Mouse (Mus musculus) spleen, embryonic (tissue): Measurements from ENCODE around the gene Npnt.

ENCODE experiments used
- CTCF ChIA-PET: fragments of 350-600 bp; sonication (Branson Sonifier 250); formaldehyde crosslinking; loops from one replicate; lab custom pipeline; 2022; lab: Charles Lee

The Npnt gene

GRCm38 (mm10) chr3:132856651-132857050 lies 93.4 kb downstream of the Npnt start:
- CTCF ChIA-PET: no interaction called here

- CTCF ChIA-PET: no interaction called here
Observed at GRCm38 (mm10) chr3:132855458-132856212, 94.5 kb downstream of the Npnt start.

GRCm38 (mm10) chr3:132854271-132854670 lies 95.8 kb downstream of the Npnt start:
- CTCF ChIA-PET: no interaction called here

- CTCF ChIA-PET: no interaction called here
Observed at GRCm38 (mm10) chr3:132851841-132852728, 98.0 kb downstream of the Npnt start.

GRCm38 (mm10) chr3:132851417-132851816 lies 98.7 kb downstream of the Npnt start:
- CTCF ChIA-PET: no interaction called here

- CTCF ChIA-PET: no interaction called here
Observed at GRCm38 (mm10) chr3:132850431-132850830, 99.7 kb downstream of the Npnt start.

GRCm38 (mm10) chr3:132849669-132850068 lies 100.4 kb downstream of the Npnt start:
- CTCF ChIA-PET: no interaction called here

- CTCF ChIA-PET: no interaction called here
Observed at GRCm38 (mm10) chr3:132842676-132843075, 107.4 kb downstream of the Npnt start.

GRCm38 (mm10) chr3:132839516-132839915 lies 110.6 kb downstream of the Npnt start:
- CTCF ChIA-PET: no interaction called here

- CTCF ChIA-PET: no interaction called here
Observed at GRCm38 (mm10) chr3:132838656-132839417, 111.3 kb downstream of the Npnt start.

GRCm38 (mm10) chr3:132837134-132837533 lies 113.0 kb downstream of the Npnt start:
- CTCF ChIA-PET: no interaction called here

GRCm38 (mm10) chr3:132835118-132835794 lies 114.8 kb downstream of the Npnt start:
- CTCF ChIA-PET: no interaction called here
